Mouse (Mus musculus) embryo, embryonic 10 days (tissue): ENCODE measurements at regions not wholly inside any gene's neighbourhood (a gene's known extent, or its start where the extent isn't known, plus 50 kb on each side); places are given as distances from the start of the nearest gene placed in this dataset.

ENCODE experiments used
- DNase-seq: peaks from one replicate; pipeline ENCODE4 v3.0.0-alpha.2; 2015; ENCODE audit warnings: low spot score

DNA sequence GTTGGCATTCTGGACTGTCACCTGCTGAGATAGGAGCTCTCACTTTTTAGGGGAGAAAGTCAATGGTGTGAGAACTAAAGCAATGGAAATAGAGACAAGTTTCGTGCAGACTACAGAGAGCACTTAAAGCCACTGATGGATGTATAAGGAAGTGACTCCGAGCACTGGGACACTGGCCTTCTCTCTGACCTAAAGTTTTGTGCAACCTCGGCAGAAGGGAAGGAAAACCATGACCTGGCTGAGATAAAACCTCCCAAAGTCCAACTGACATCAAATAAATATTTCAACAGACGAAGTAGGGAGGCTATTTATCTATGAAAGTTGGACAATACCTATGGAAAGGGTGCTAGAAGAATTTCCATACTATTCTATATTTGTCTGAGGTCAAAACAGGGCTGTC lies 80.0 kb upstream of the Ahr start:
- no peak for DNase-seq

DNA sequence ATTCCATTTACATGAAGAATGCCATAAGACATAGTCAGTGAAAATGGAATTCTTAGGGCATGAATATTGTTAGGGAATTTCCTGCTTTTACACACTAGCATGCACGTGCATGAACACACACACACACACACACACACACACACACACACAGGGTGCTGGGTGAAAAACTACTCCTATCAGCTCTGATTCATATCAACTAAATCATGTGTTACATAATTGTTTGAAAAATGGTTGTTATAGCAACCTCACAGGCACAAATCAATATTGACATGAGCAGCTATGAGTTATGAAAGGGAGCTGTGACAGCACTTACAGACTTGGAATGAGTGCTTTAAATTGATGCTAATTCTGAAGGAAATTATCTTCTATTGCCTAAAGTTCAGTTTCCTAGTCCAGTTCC lies 72.8 kb upstream of the Ahr start:
- no peak for DNase-seq

DNA sequence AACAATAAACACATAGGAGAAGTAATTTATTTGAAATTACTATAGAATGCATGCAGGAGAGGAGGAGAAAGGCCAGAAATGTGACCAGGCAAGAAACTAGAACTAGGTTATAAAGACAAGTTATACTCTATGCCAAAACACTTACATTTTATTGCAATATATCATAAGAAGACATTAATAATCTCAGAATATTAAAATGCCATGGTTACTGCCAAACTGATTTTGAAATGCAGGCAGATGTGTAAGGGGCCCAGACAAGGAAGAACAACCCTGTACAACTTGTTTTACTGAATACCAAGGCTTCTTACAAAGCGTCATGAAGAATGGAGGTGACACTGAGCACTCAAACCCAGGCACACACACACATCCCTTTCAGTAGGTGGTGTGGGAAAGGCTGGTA lies 68.9 kb upstream of the Ahr start:
- DNase-seq: no peak

- no peak for DNase-seq
Observed at GRCm38 (mm10) chr12:35602589-35602988, 67.8 kb upstream of the Ahr start.

DNA sequence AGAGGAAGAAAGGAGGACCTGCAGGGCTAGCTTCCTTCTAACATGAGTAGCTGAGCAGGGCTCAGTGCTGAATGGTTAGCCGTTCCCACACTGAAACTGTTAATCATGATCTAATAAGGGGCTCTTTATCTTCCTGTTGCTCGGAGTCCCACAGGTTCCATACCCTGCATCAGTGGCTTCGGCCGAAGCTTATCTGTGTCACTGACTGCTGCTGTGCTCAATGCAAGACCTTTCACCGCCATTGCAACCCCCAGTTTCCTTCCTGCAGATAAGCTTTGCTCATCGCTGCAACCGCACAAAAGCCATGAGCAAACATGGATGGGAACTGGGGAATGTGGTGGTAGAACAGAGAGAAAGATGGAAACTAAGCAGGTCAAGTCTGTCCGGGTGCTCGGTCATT lies 63.5 kb upstream of the Ahr start:
- no peak for DNase-seq

DNA sequence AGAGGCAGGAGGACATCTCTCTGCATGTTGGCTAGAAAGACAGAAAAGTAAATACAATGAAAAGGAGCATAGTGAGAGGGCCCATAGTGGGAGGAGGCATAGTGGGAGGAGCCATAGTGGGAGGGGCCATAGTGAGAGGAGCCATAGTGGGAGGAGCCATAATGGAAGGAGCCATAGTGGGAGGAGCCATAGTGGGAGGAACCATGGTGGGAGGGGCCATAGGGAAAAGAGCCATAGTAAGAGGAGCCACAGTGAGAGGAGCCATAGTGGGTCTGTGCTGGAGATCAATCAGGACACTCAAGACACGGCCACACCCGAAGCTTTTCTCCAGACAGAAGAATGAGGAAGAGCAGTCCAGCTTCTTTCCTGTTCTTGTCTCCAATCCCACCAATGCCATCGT lies 58.0 kb upstream of the Ahr start:
- no peak for DNase-seq
